Mouse (Mus musculus): ENCODE measurements at regions not wholly inside any gene's neighbourhood (a gene's known extent, or its start where the extent isn't known, plus 50 kb on each side); places are given as distances from the start of the nearest gene placed in this dataset.

- TF ChIP-seq EP300 (IDR thresholded peaks at IDR 0.05) (no peak), CTCF (IDR thresholded peaks at IDR 0.05) (no peak)
Observed at GRCm38 (mm10) chr3:159736070-159736469, 103.4 kb upstream of the Wls start.

All from lung, postnatal 0 days (tissue).